Mouse (Mus musculus) splenic B cell, adult 2 months (primary cell): ENCODE measurements around the gene Ppdpf.

Source experiments
- DNase-seq: peaks from one replicate; pipeline ENCODE4 v3.0.0-alpha.2; 2011; ENCODE audit warnings: low read depth, low spot score
- H3K27me3 ChIP-seq: 2 replicates; pipeline ENCODE4 v1.6.1; 2012; ENCODE audit warnings: mild to moderate bottlenecking, low read length, moderate library complexity, mixed read lengths; ENCODE audit not compliant: control insufficient read depth, poor library complexity, insufficient read depth, severe bottlenecking
- H3K36me3 ChIP-seq: 2 replicates; pipeline ENCODE4 v1.6.1; 2012; ENCODE audit warnings: mild to moderate bottlenecking, low read length, moderate library complexity, mixed read lengths; ENCODE audit not compliant: control insufficient read depth, poor library complexity, insufficient read depth, severe bottlenecking

Gene Ppdpf

DNA sequence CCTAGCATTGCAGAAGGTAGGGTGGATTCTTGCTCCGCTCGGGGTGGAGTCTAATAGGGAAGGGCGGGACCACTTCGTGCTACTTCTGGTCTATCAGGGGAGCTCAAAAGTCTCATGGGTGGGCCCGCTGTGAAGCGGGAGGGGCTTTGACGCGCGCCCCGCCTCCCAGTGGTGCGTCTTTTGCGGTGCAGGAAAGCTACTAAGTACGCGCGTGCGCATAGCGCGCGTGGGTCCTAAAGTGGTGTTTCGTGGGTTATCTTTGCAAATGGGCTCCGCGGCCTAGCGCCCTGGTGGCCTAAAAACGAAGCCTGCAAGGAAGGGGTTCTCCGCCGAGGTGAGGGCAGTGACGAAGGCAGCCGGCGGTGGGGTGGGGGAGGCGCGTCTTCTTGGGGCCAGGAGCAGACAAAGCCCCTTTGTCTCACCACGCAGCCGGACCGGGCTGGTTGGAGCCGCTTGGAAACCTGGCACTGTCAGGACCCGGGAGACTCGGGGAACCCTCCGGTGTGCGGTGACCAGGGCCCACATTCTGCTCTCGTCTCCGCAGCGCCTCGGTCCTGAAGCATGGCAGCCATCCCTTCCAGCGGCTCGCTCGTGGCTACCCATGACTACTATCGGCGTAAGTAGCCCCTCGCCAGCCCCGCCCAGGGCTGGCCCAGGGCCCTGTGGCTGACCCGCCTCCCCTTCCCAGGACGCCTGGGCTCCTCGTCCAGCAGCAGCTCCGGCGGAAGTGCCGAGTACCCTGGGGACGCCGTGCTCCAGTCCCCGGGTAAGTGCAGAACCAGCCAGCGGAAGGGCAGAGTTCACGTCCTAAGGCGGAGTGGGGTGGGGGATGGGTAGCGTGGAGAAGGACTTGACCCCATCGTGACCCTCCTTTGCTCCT, at the start of gene Ppdpf:
Ppdpf (plus strand) TSS at position 127 of the 880 bp plus-strand sequence.
- peak; percentile 98 for DNase-seq
- Histone ChIP-seq H3K36me3 (no peaks in the 10 kb centered on the region), H3K27me3 (no peaks in the 10 kb centered on the region)

DNA sequence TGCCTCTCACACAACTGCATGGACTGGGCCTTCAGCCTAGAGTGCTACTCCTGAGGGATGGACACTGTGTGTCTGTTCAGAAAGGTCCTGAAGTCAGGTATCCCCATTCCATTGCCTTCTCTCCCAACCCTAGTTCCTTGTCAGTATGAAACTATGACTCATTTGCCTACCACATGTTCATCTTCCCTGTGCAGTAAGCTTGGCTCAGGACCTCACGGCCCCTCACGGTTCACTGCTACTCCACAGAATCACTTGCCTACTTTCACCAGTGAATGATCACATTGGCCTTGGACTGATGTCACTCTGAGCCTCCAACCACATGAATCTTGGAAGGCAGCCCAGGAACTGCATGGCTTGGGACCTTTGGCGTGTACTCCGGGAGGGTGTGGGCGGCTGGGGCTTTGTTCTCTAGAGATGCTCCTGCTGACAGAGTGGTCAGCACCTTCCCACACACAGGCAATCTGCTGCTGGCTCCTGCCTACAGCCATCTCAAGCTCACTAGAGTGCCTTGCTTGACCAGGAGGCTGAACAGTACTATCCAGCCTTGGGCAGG, 47.3 kb upstream of the Ppdpf start:
- Histone ChIP-seq H3K36me3 (no peaks in the 10 kb centered on the region), H3K27me3 (no peaks in the 10 kb centered on the region)
- no peak for DNase-seq

DNA sequence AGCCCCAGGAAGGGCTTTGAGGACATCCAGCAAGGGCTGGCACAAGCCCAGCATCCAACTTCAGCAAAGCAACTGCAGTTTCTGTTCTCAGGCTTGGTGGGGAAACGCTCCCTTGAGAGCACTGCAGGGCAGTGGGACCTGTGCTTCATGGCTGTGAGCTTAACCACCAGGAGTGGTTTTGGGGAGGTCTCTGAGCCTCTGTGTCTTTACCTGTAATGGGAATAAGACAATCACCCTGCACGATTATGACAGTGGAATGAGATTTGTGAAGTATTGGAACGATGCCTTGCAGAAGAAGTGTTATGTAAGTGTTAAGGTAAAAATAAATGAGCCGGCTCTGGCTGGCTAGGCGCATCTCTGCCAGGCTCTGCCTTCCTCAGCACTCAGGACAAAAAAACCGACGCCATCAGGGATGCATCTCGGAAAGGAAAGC, 44.3 kb upstream of the Ppdpf start:
- no peaks in the 10 kb centered on the region for H3K27me3 ChIP-seq
- DNase-seq: no peak
- no peaks in the 10 kb centered on the region for H3K36me3 ChIP-seq

DNA sequence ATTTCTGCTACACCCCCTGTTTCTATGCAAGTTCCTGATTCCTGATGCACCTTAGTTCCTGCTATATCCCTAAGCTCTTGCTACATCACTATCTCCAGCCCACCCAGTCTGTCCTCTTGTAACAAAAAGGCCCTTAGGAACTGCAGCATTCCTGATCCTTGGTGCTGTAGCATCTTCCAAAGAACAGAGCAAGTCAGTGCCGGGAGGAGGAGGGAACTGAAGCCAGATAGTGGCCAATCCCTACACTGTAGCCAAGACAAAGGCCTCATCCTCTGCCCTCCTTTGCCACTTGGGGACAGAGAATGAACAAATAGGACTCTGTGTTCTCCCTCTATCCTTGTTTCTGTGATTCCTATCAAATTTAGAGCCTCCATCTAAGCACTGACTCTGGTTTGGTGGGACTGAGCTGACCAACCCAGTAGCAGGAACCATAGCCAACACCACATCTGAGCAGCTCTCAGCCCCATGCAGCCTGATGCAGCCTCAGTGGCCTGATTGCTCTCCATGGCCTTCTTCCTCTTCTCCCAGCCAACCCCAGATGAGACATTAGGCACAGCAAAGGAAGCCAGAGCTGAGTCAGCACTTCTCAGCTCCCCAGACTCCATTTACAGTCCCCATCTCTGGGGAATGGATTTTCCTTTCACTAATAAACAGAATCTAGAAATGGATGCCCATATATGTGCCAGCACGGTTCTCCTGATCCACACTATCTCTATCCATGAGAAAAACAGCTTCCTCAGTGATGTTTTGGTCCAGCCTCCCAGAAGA, 43.4 kb upstream of the Ppdpf start:
- Histone ChIP-seq H3K36me3 (no peaks in the 10 kb centered on the region), H3K27me3 (no peaks in the 10 kb centered on the region)
- DNase-seq: no peak

DNA sequence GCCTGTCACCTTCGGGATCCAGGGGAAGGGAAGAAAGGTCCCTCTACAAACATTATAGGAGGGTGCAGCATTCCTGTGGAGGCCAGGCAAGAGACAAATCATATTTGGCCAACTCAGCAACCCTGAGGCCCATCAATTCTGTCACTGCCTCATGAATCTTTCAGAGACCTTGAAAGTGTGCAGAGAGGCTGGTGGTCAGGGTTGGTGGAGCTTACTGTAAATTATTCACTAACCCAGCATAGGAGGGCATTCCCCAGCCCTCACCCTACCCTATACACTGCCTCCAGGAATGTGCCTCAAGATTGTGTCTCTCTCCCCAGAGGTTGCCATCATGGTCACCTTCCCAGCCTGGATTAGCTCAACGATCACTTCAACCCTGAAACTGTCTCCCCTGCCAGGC, 42.4 kb upstream of the Ppdpf start:
- no peak for DNase-seq
- no peaks in the 10 kb centered on the region for H3K36me3 ChIP-seq
- H3K27me3 ChIP-seq: no peaks in the 10 kb centered on the region

DNA sequence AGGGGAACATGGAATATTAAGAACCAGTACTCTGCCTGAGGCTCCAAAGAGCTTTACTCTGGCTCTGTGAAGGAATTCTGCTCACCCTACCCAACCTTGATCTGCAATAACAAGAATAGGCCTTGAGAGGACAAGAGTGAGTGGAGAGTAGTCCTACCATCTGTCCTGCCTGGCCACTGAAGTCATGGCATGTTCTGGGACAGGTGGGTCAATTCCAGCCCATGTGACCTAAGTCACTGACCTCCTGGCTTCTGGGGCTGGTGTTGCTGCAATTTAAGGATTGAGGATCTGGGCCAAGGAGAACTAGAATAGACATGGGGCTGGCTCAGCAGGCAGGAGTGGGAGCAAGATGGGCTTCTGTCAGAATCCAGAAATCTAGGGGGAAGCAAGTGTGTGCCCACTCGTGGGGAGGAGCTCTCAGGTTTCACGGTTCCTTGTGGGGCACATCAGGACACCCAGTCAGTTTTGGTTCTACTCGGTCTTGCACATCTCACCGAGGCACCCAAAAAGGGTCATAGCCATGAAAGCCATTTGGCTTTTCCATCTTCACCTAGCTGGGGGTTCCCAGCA, 40.0 kb upstream of the Ppdpf start:
- H3K27me3 ChIP-seq: no peaks in the 10 kb centered on the region
- H3K36me3 ChIP-seq: no peaks in the 10 kb centered on the region
- no peak for DNase-seq

DNA sequence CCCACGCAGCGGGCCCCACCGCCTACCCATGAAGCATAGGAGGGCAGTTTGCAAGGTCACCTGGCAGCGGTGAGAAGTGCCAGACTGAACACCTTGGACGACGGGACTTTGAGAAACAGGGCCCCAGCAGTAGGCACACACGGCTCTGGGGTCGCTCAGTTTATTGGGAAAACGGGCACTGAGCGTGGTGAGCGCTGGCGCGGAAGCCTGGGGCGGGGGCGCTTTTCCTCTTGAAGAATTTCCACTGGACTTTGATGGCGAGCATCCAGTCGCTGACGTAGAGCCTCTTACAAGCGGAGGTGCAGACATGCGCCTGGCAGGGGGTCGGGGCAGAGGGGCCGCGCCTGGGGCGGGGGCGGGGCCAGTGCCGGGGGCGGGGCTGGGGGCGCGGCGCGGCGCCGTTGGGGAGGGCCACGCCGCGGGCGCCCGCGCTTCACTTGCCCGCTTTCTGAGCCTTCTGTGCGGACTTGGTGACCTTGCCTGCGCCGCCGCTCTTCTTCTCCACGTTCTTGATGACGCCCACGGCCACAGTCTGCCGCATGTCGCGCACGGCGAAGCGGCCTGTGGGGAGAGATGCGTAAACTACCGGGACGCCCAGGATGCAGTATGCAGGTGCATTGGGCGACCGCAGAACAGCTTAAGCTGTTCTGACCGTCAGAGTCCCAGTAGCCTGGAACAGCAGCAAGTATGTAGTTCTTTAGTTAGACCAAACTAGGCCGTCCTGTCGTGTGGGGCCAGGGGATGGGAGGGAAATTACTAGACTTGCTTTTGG, 39.3 kb upstream of the Ppdpf start:
- peak; percentile 18 for DNase-seq
- Histone ChIP-seq H3K36me3 (no peaks in the 10 kb centered on the region), H3K27me3 (no peaks in the 10 kb centered on the region)

DNA sequence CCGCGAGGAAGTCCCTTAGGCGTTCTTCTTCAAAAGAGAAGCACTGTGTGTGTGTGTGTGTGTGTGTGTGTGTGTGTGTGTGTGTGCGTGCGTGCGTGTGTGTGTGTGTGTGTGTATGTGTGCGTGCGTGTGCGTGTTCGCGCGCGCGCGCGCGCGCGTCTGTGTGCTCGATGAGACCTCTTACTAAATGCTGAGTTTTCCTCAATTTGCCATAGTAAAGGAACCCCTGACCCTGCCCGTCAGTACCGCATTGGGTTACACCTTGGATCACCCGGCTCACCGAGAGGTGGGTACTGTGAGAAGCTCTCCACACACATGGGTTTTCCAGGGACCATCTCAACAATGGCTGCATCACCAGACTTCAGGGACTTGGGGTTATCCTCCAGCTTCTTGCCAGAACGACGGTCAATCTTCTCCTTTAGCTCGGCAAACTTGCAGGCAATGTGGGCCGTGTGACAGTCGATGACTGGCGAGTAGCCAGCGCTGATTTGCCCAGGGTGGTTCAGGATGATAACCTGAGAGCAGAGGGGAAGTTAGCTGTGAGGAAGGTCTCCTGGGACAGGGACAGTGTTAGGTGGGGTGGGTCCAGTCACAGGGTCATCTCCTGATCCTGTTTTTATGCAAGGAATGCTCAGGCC, 38.6 kb upstream of the Ppdpf start:
- Histone ChIP-seq H3K36me3 (no peaks in the 10 kb centered on the region), H3K27me3 (no peaks in the 10 kb centered on the region)
- DNase-seq: no peak

DNA sequence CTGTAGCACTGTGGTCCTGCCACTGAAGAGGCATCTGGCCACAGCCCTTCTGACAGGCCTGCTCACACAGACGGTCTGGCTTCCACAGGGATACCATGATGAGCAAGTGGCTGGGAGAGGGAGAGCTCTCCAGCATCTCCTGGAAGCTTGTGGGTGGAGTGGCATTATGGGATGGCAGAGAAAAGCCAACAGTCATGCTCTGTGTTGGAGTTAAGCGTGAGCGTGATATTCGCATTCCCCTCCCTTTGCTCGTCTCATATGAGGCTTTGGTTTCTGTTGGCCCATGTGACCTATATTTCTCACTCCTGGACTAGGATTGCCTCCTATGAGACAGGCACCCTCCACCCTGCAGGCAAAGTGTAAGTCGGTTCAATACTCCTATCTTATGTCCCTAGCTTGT, 36.8 kb upstream of the Ppdpf start:
- Histone ChIP-seq H3K27me3 (no peaks in the 10 kb centered on the region), H3K36me3 (no peaks in the 10 kb centered on the region)
- DNase-seq: no peak

DNA sequence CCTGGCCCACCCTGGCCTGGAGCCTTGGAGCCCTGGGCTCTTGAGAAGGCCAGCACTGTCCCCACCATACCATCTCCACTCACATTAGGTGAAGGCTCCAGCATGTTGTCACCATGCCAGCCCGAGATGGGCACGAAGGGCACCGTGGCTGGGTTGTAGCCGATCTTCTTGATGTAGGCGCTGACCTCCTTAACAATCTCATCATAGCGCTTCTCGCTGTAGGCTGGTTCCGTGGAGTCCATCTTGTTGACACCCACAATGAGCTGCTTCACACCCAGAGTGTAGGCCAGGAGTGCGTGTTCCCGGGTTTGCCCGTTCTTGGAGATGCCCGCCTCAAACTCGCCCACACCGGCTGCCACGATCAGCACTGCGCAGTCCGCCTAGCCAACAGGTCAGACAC, 34.3 kb upstream of the Ppdpf start:
- Histone ChIP-seq H3K27me3 (no peaks in the 10 kb centered on the region; the same call in 1 of the 2 replicates), H3K36me3 (no peaks in the 10 kb centered on the region)
- no peak for DNase-seq

DNA sequence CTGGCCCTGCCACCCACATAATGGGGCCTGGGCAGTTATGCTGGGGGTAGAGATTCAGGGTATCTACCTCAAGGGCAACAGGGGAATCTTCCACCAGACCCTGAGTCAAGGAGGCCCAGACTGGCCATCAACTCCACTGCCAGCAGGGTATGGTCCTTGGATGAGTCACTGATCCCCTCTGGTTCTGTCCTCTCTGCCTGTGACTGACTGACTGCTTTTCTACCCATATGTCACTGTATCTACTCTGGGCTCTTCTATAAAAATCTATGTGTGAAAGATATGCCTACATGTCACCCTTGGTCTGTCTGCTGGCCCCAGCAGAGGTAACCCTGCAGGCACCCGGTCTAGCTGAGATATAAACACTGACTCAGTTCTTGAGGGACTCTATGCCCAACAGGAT, 33.9 kb upstream of the Ppdpf start:
- no peak for DNase-seq
- no peaks in the 10 kb centered on the region; the same call in 1 of the 2 replicates for H3K27me3 ChIP-seq

DNA sequence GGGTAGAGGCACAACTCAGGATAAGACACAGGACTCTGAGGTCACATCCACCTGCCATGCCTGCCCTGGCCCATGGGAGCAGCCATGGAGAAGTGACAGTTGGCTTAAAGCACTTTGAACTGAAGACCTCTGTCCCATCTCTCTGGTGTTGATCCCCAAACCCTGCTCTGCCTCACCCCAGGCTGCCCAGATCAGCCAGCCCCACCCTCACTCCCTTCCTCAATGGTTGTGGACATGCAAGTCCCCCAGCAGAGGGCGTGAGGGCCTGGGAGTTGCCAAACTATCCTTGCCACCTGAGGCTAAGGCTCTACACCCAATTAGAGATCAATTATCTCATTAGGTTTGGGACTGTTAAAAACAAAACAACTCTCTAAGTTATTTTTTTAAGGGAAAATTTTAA, 33.2 kb upstream of the Ppdpf start:
- Histone ChIP-seq H3K27me3 (no peaks in the 10 kb centered on the region; the same call in 1 of the 2 replicates), H3K36me3 (no peaks in the 10 kb centered on the region)
- DNase-seq: peak; percentile 53

More for the DNA sequence above, 33.9 kb upstream of the Ppdpf start:
- H3K36me3 ChIP-seq: no peaks in the 10 kb centered on the region

DNA sequence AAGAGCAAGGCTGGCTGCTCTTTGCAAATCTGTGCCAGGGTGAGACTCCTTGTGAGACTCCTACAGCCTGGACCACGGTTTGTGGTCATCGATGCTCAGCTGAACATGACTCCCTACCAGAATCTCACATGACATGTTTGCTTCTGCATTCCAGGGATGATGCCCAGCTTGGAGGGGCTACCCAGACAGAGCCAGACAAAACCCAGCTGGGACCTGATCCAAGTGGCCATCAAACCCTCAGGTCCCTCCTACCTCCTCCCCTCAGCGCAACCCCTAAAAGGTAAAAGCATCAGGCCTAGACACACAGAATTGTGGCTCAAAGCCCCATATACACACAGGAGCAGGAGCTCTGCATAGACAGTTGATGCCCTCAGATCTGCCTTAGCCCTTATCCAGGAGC, 32.7 kb upstream of the Ppdpf start:
- H3K36me3 ChIP-seq: no peaks in the 10 kb centered on the region
- no peaks in the 10 kb centered on the region; the same call in 1 of the 2 replicates for H3K27me3 ChIP-seq
- no peak for DNase-seq
